Mouse (Mus musculus) ES-Bruce4 (cell line): ENCODE data around the gene Lmf2. TPM values are rescaled to one million over a fixed set of nuclear protein-coding genes. Genes with fewer than 3 reads are reported as not detected.

Experiments used
- H3K27ac ChIP-seq: 2 replicates; pipeline ENCODE4 v1.5.1; 2012; ENCODE audit warnings: low read length, inconsistent platforms; ENCODE audit not compliant: insufficient read depth
- H3K27me3 ChIP-seq: 2 replicates; pipeline ENCODE4 v1.6.1; 2012; ENCODE audit warnings: mild to moderate bottlenecking, low read length, inconsistent platforms; ENCODE audit not compliant: control insufficient read depth, poor library complexity, insufficient read depth, severe bottlenecking
- H3K36me3 ChIP-seq: 2 replicates; pipeline ENCODE4 v1.6.1; 2012; ENCODE audit warnings: inconsistent platforms, mild to moderate bottlenecking, low read length, moderate library complexity; ENCODE audit not compliant: control insufficient read depth, poor library complexity, insufficient read depth, severe bottlenecking
- H3K4me1 ChIP-seq: one replicate; pipeline ENCODE4 v1.8.1; 2011; ENCODE audit warnings: low read length; ENCODE audit not compliant: control insufficient read depth, insufficient read depth
- H3K4me3 ChIP-seq: 2 replicates; pipeline ENCODE4 v1.5.1; 2011; ENCODE audit warnings: low read depth, mild to moderate bottlenecking, low read length
- H3K9ac ChIP-seq: 2 replicates; pipeline ENCODE4 v1.6.1; 2012; ENCODE audit warnings: low read depth, mild to moderate bottlenecking, inconsistent platforms; ENCODE audit not compliant: poor library complexity, severe bottlenecking
- H3K9me3 ChIP-seq: replicated peaks from 2 replicates; pipeline ENCODE4 v1.6.1; 2012; ENCODE audit warnings: mild to moderate bottlenecking, low read length, inconsistent platforms; ENCODE audit not compliant: control insufficient read depth, poor library complexity, insufficient read depth, severe bottlenecking
- CTCF ChIP-seq: IDR thresholded peaks from one replicate; pipeline ENCODE4 v1.8.1; 2011; ENCODE audit warnings: low read depth, low read length
- EP300 ChIP-seq: IDR thresholded peaks from 2 replicates; pipeline ENCODE4 v1.6.1; 2011; ENCODE audit warnings: low read depth, low read length; ENCODE audit not compliant: insufficient read depth
- POLR2A ChIP-seq: IDR thresholded peaks from one replicate; pipeline ENCODE4 v1.8.1; 2011; ENCODE audit warnings: low read length; ENCODE audit not compliant: insufficient read depth
- polyA plus RNA-seq: library from polyadenylated mRNA; stranded (reverse); fragments of >200 nt; gene quantifications from 2 replicates; pipeline ENCODE4 v1.2.4, GENCODE M21; 2011; ENCODE audit warnings: low read depth; ENCODE audit not compliant: missing spikeins, insufficient read depth, insufficient read length

Lmf2 gene
- polyA plus RNA-seq, 1 experiment, result 42.1 TPM

- Histone ChIP-seq H3K9ac (no peak overlapping the region), H3K27me3 (no peaks in the 10 kb centered on the region), H3K9me3 (no peaks in the 10 kb centered on the region), H3K4me1 (no peaks in the 10 kb centered on the region), H3K36me3 (no peaks in the 10 kb centered on the region), H3K27ac (no peak overlapping the region), H3K4me3 (no peak overlapping the region)
- TF ChIP-seq POLR2A (no peak), EP300 (no peak), CTCF (no peak)
Measured at GRCm38 (mm10) chr15:89308406-89309139, 46.9 kb downstream of the Lmf2 start.

- Histone ChIP-seq H3K9me3 (no peaks in the 10 kb centered on the region), H3K36me3 (peaks cover 5% of the 10 kb centered on the region; the same call in 1 of the 2 replicates), H3K4me3 (no peak overlapping the region), H3K9ac (no peak overlapping the region), H3K27me3 (no peaks in the 10 kb centered on the region), H3K27ac (no peak overlapping the region), H3K4me1 (no peaks in the 10 kb centered on the region)
- TF ChIP-seq POLR2A (no peak), EP300 (no peak), CTCF (no peak)
Measured at GRCm38 (mm10) chr15:89307461-89307860, 48.0 kb downstream of the Lmf2 start.

GRCm38 (mm10) chr15:89305966-89306365 is 49.5 kb downstream of the Lmf2 start:
- H3K9ac ChIP-seq, result no peak overlapping the region
- H3K4me1 ChIP-seq, result no peaks in the 10 kb centered on the region
- H3K9me3 ChIP-seq, result no peaks in the 10 kb centered on the region
- no peak overlapping the region for H3K4me3 ChIP-seq
- H3K36me3 ChIP-seq, result peaks cover 8% of the 10 kb centered on the region; the same call in 1 of the 2 replicates
- H3K27me3 ChIP-seq, result no peaks in the 10 kb centered on the region
- TF ChIP-seq EP300 (no peak), POLR2A (no peak), CTCF (no peak)
- H3K27ac ChIP-seq, result no peak overlapping the region

Other genes with a start within 250 kb of the Lmf2 start
- 21.1 and 26.9 TPM in 2 replicates for gene Tubgcp6, start 232.5 kb downstream of the Lmf2 start, polyA plus RNA-seq
- gene Hdac10, start 227.0 kb downstream of the Lmf2 start, polyA plus RNA-seq, result 4.6 and 4.8 TPM in 2 replicates
- 33.2 and 38.2 TPM in 2 replicates for gene Mapk12, start 215.0 kb downstream of the Lmf2 start, polyA plus RNA-seq
- 9.1 and 9.3 TPM in 2 replicates for gene Mapk11, start 206.0 kb downstream of the Lmf2 start, polyA plus RNA-seq
- gene Plxnb2, start 174.9 kb downstream of the Lmf2 start, polyA plus RNA-seq, result 86.1 and 96.7 TPM in 2 replicates
- gene Dennd6b, start 159.2 kb downstream of the Lmf2 start, polyA plus RNA-seq, result 9.1 and 10.0 TPM in 2 replicates
- 13.3 and 14.3 TPM in 2 replicates for gene Ppp6r2, start 144.1 kb downstream of the Lmf2 start, polyA plus RNA-seq
- 51.5 and 66.1 TPM in 2 replicates for gene Sbf1, start 40.3 kb downstream of the Lmf2 start, polyA plus RNA-seq
- gene Adm2, start 32.9 kb downstream of the Lmf2 start, polyA plus RNA-seq, result 1.1 TPM in 1 of 2 replicates, not detected in the other
- not detected in 2 replicates for gene Miox, start 21.3 kb downstream of the Lmf2 start, polyA plus RNA-seq
- 164 and 173 TPM in 2 replicates for gene Ncaph2, start 60 bp upstream of the Lmf2 start, polyA plus RNA-seq
- gene Sco2, start 18.2 kb upstream of the Lmf2 start, polyA plus RNA-seq, result 11.0 and 12.0 TPM in 2 replicates
- gene Tymp, start 21.4 kb upstream of the Lmf2 start, polyA plus RNA-seq, result not detected in 2 replicates
- gene Odf3b, start 23.6 kb upstream of the Lmf2 start, polyA plus RNA-seq, result 1.4 and 2.6 TPM in 2 replicates
- gene Klhdc7b, start 29.3 kb upstream of the Lmf2 start, polyA plus RNA-seq, result not detected in 2 replicates
- not detected in 2 replicates for gene Syce3, start 54.8 kb upstream of the Lmf2 start, polyA plus RNA-seq
- 4.9 and 6.1 TPM in 2 replicates for gene Cpt1b, start 70.2 kb upstream of the Lmf2 start, polyA plus RNA-seq
- gene C730034F03Rik, start 73.9 kb upstream of the Lmf2 start, polyA plus RNA-seq, result 2.1 and 3.2 TPM in 2 replicates
- gene Gm44502, start 74.0 kb upstream of the Lmf2 start, polyA plus RNA-seq, result not detected in 2 replicates
- gene Chkb, start 74.2 kb upstream of the Lmf2 start, polyA plus RNA-seq, result 41.3 and 45.7 TPM in 2 replicates
- gene Mapk8ip2, start 98.3 kb upstream of the Lmf2 start, polyA plus RNA-seq, result 4.2 and 4.9 TPM in 2 replicates
- gene Arsa, start 121.8 kb upstream of the Lmf2 start, polyA plus RNA-seq, result 17.9 and 24.9 TPM in 2 replicates
- gene Shank3, start 144.0 kb upstream of the Lmf2 start, polyA plus RNA-seq, result 4.4 and 5.6 TPM in 2 replicates
- not detected in 2 replicates for gene Acr, start 212.7 kb upstream of the Lmf2 start, polyA plus RNA-seq
- gene Rabl2, start 236.3 kb upstream of the Lmf2 start, polyA plus RNA-seq, result 9.7 and 12.6 TPM in 2 replicates